Mouse (Mus musculus) kidney, adult 2 months (tissue): ENCODE measurements around the gene Tet1.

ENCODE experiments used
- CTCF ChIP-seq: fragments of 200-500 bp; conservative IDR thresholded peaks from 2 replicates; pipeline ENCODE4 v1.5.1; 2011; ENCODE audit warnings: low read depth, mild to moderate bottlenecking, control low read depth, low read length, moderate library complexity, mixed read lengths; ENCODE audit not compliant: insufficient read depth, insufficient read length
- POLR2A ChIP-seq: fragments of 200-500 bp; IDR thresholded peaks from one replicate; pipeline ENCODE4 v1.6.1; 2011; ENCODE audit warnings: low read depth, low read length, control low read depth

DNA sequence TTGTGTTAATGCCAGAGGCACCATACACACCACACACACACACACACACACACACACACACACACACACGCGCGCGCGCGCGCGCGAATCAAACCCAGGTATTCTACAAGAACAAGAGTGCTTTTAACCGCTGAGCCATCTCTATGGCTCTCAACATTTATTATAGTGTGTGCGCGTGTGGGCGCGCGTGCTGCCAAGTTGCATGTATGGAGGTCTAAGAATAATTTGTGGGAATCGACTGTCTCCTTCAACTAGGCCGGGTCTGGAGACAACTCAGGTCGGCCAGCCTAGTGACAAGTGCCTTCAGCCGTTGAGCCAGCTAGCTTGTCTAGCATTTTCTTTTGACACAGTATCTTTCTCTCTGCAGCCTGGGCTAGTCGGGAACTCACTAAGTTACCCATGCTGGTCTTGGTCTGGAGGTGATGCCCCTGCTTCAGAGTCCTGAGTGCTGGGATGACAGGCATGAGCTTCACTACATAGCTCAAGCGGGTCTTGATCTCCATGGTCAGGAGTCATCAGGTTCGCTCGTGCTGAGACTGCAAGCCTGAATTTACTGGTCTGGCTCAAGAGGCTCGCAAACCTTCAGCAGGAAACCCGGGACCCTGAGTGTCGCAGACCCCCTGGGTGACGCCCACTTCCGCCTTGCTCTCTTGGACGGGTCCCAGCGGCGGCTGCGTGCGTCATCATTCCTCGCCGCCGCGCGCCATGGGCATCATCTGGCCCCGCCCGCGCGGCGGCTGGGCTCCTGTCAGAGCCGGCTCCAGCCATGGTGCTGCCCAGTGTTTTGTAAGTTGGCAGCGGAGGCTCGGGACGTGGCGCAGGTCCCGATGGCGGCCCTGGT lies 11.3 kb upstream of the Tet1 start, which contains the start of gene Slc25a16:
- TF ChIP-seq CTCF (no peak), POLR2A (peak; percentile 61)
